Mouse (Mus musculus): Measurements from ENCODE around the gene Psmc5. TPM values are rescaled to one million over a fixed set of nuclear protein-coding genes. Genes with fewer than 3 reads are reported as not detected.

Psmc5 gene
- total RNA-seq, 1 experiment from 2014 or later = 106 TPM

GRCm38 (mm10) chr11:106291861-106292260 is 35.9 kb downstream of the Psmc5 start:
- ATAC-seq (replicated peaks; ENCODE audit: insufficient number of reproducible peaks, low FRiP score, low TSS enrichment, poor library complexity, severe bottlenecking) = no peak

- no peak for ATAC-seq (replicated peaks; ENCODE audit: insufficient number of reproducible peaks, low FRiP score, low TSS enrichment, poor library complexity, severe bottlenecking)
Measured at GRCm38 (mm10) chr11:106301765-106302164, 45.8 kb downstream of the Psmc5 start, which contains the start of gene Gh. Gene Gh (minus strand): TSS chr11:106301865.

DNA sequence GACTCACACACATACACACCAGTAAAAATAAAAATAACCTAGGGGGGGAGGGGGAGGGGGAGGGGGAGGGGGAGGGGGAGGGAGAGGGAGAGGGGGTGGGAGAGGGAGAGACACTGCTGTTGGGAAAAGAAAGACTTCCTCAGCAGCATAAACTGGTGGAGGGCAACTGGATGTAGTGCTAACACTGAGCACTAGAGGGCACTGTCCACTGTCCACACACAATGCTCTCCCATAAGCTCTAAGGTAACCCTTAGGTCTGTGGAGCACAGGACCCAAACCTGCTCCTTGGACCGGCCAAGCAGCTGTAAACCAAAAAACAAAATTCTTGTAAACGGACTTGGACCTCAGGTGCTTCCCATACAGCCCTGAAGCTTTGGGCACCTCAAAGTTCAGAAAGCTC is 46.7 kb downstream of the Psmc5 start:
- ATAC-seq (replicated peaks; ENCODE audit: insufficient number of reproducible peaks, low FRiP score, low TSS enrichment, poor library complexity, severe bottlenecking) = peak; percentile 84

DNA sequence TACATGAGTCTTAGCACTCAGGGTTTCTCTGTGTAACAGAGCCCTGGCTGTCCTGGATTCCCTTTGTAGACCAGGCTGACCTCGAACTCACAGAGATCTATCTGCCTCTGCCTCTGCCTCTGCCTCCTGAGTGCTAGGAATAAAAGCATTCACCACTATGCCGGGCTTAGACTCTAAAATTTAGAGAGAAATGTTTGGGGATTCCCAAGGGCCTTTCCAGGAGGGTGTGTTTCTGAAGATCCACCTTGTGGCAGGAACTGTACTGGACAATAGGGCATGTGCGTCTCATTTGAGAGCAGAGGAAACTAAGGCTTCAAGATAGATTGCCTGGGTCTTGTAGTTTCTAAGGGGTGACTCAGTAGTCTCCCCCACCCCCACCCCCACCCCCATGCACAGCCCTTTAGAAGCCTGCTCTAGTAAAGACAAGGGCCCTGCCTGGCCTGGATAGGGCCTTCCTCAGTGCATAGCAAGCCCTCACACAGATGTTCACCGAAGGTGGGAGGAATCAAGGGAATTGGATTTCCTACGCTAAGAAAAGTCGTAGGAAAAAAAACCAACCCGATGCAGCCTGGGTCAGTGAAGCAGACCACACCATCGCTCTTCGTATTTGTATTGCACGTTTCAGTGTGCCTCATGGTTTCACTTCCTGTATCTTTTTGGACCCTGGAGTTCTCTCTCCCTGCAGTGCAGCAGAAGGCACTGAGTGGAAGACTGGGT is 49.6 kb downstream of the Psmc5 start:
- peak; percentile 76 for ATAC-seq (replicated peaks; ENCODE audit: insufficient number of reproducible peaks, low FRiP score, low TSS enrichment, poor library complexity, severe bottlenecking)

- ATAC-seq (replicated peaks; ENCODE audit: insufficient number of reproducible peaks, low FRiP score, low TSS enrichment, poor library complexity, severe bottlenecking) = no peak
Measured at GRCm38 (mm10) chr11:106306065-106306385, 50.1 kb downstream of the Psmc5 start.

DNA sequence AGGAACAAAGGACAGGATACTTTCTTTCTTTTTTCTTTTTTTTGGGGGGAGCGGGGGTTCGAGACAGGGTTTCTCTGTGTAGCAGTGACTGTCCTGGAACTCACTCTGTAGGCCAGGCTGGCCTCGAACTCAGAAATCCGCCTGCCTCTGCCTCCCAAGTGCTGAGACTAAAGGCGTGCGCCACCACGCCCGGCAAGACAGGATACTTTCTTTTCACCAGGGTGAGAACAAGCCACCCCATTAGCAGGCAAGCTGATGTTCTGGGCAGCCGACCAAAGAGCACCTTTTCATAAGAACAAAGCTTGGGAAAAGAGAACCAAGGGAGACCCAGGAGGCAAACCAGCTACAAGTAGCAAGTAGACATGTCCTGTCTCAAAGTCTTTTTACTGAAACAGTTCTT is 50.8 kb downstream of the Psmc5 start:
- no peak for ATAC-seq (replicated peaks; ENCODE audit: insufficient number of reproducible peaks, low FRiP score, low TSS enrichment, poor library complexity, severe bottlenecking)

DNA sequence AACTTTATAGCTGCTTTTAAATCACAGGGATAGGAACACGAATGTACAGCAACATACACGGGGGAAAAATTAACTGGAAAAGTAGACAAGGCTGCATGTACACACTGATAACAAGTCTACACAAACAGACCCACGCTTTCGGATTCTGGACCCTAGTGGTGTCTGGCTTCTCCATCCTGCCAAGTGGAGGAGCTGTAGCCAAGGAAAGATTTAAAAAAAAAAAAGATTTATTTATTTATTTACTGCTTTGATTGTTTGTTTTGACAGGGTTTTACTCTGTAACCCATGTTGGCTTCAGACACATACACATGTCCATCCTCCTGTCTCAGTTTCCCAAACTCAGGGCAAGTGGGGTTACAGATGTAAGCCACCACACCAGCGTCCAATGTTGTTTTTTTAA is 51.5 kb downstream of the Psmc5 start:
- ATAC-seq (replicated peaks; ENCODE audit: insufficient number of reproducible peaks, low FRiP score, low TSS enrichment, poor library complexity, severe bottlenecking) = no peak

DNA sequence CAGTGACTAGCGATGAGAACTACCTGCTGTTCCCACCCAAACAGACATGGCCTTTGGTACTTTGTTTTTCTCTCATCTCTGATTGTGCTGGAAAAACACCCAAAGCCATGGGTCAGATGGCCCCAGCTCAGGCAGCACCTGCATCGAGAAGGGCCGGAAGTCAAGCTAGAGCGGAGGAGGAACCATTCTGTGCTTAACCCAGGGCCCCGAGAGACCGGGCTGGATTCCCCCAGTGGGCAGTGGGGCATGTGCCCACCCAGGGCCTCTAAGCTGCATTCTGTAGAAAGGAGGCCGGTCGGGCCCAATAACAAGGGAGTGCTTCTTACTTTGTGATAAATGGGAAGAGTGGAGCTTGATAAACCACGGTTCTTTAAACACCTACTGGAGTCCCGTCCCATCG is 52.2 kb downstream of the Psmc5 start:
- no peak for ATAC-seq (replicated peaks; ENCODE audit: insufficient number of reproducible peaks, low FRiP score, low TSS enrichment, poor library complexity, severe bottlenecking)

DNA sequence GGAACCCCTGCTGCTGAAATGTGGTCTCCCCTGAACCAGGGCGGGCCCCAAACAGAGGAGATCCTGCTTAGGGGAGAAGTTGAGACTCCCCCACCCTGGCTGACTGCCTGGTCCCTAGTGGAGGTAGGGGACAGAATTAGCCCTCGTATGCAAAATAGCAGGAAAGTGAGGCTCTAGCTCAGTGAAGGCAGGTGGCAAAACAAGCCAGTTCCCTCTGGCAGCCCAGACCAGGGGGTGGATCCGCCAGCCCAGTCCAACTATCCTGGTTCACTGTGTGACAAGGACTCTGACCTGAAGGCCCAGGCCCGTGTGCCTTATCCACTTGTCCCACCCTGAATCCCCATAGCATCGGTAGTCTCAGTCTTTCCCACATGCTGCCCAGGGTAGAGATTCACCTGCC is 54.2 kb downstream of the Psmc5 start:
- ATAC-seq (replicated peaks; ENCODE audit: insufficient number of reproducible peaks, low FRiP score, low TSS enrichment, poor library complexity, severe bottlenecking) = no peak

Other genes with a start within 250 kb of the Psmc5 start
- gene Kcnh6, start 248.0 kb upstream of the Psmc5 start, total RNA-seq (2017) = 0.97 TPM in 1 of 3 replicates, not detected in the others
- gene Dcaf7, start 219.3 kb upstream of the Psmc5 start, total RNA-seq (2017) = 35.3 to 62.0 TPM (median 35.7 TPM) in 3 replicates
- 9.0 to 12.7 TPM (median 10.2 TPM) in 3 replicates for gene Taco1, start 190.1 kb upstream of the Psmc5 start, total RNA-seq (2017)
- gene Map3k3, start 171.5 kb upstream of the Psmc5 start, total RNA-seq (2017) = 105 to 136 TPM (median 123 TPM) in 3 replicates
- gene Gm10840, start 95.3 kb upstream of the Psmc5 start, total RNA-seq (2017) = not detected in 3 replicates
- 91.7 to 118 TPM (median 94.0 TPM) in 3 replicates for gene Limd2, start 95.3 kb upstream of the Psmc5 start, total RNA-seq (2017)
- gene Strada, start 54.0 kb upstream of the Psmc5 start, total RNA-seq (2017) = 20.0 to 33.6 TPM (median 21.1 TPM) in 3 replicates
- 131 to 182 TPM (median 140 TPM) in 3 replicates for gene Ccdc47, start 39.8 kb upstream of the Psmc5 start, total RNA-seq (2017)
- 90.8 to 119 TPM (median 99.4 TPM) in 3 replicates for gene Ddx42, start 39.2 kb upstream of the Psmc5 start, total RNA-seq (2017)
- 77.3 to 82.1 TPM (median 79.9 TPM) in 3 replicates for gene Ftsj3, start 75 bp upstream of the Psmc5 start, total RNA-seq (2017)
- gene Smarcd2, start 16.8 kb downstream of the Psmc5 start, total RNA-seq (2017) = 131 to 175 TPM (median 165 TPM) in 3 replicates
- gene Tcam1, start 20.5 kb downstream of the Psmc5 start, total RNA-seq (2017) = not detected in 3 replicates
- gene Gh, start 45.7 kb downstream of the Psmc5 start, total RNA-seq (2017) = 1.5 TPM in 1 of 3 replicates, not detected in the others
- gene Cd79b, start 58.6 kb downstream of the Psmc5 start, total RNA-seq (2017) = 105 to 131 TPM (median 123 TPM) in 3 replicates
- gene Scn4a, start 97.1 kb downstream of the Psmc5 start, total RNA-seq (2017) = 0.11 to 0.38 TPM (median 0.29 TPM) in 3 replicates
- gene Prr29, start 109.3 kb downstream of the Psmc5 start, total RNA-seq (2017) = not detected in 3 replicates
- gene Icam2, start 131.9 kb downstream of the Psmc5 start, total RNA-seq (2017) = 32.3 to 70.2 TPM (median 56.4 TPM) in 3 replicates
- gene Ern1, start 231.7 kb downstream of the Psmc5 start, total RNA-seq (2017) = 27.8 to 71.5 TPM (median 30.5 TPM) in 3 replicates